Mouse (Mus musculus) skeletal muscle tissue, adult 2 months (tissue): ENCODE results near the gene Gm28308.

ENCODE experiments used
- DNase-seq: peaks from one replicate; pipeline ENCODE4 v3.0.0-alpha.2; 2012; ENCODE audit warnings: low read depth, low spot score

Gene Gm28308

GRCm38 (mm10) chr6:52156551-52157200 is 56.5 kb downstream of the Gm28308 start:
- DNase-seq, result no peak

GRCm38 (mm10) chr6:52155471-52155870 is 57.7 kb downstream of the Gm28308 start:
- DNase-seq, result no peak

- no peak for DNase-seq
Observed at GRCm38 (mm10) chr6:52154044-52154443, 59.1 kb downstream of the Gm28308 start.

- no peak for DNase-seq
Observed at GRCm38 (mm10) chr6:52153270-52153669, 59.9 kb downstream of the Gm28308 start.

- no peak for DNase-seq
Observed at GRCm38 (mm10) chr6:52152226-52153193, 60.6 kb downstream of the Gm28308 start.

- no peak for DNase-seq
Observed at GRCm38 (mm10) chr6:52151571-52151970, 61.6 kb downstream of the Gm28308 start.

GRCm38 (mm10) chr6:52150401-52150966 is 62.7 kb downstream of the Gm28308 start:
- no peak for DNase-seq

- DNase-seq, result no peak
Observed at GRCm38 (mm10) chr6:52139115-52139514, 74.0 kb downstream of the Gm28308 start.

- no peak for DNase-seq
Observed at GRCm38 (mm10) chr6:52138576-52138975, 74.6 kb downstream of the Gm28308 start.

GRCm38 (mm10) chr6:52137841-52138535 is 75.2 kb downstream of the Gm28308 start:
- no peak for DNase-seq

- no peak for DNase-seq
Observed at GRCm38 (mm10) chr6:52123673-52124072, 89.5 kb downstream of the Gm28308 start.

GRCm38 (mm10) chr6:52121173-52121572 is 92.0 kb downstream of the Gm28308 start:
- no peak for DNase-seq

GRCm38 (mm10) chr6:52118903-52119635 is 94.1 kb downstream of the Gm28308 start:
- DNase-seq, result no peak

- DNase-seq, result no peak
Observed at GRCm38 (mm10) chr6:52115899-52116298, 97.2 kb downstream of the Gm28308 start.
